Mouse (Mus musculus): ENCODE data around the gene Brat1.

DNA sequence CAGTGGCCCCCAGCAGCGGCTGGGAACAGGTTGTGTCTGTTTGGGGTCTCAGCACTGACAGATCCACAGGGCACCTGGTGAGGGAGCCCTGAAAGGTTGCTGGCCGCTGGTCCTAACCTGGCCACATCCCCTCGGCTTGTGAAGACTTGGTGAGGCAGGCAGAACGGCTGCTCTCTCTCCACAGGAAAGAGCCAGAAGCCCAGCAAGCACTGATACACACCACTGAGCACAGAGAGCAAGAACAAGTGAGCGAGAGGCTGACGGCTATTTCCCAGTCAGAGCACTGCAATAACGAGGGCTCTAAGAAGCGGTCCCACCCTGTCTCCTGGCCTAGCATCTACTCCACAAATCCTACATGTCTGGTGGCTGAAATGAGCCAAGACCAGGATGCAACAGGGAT is 54.1 kb downstream of the Brat1 start:
- TF ChIP-seq CTCF (IDR thresholded peaks at IDR 0.05; ENCODE audit: insufficient read depth, low read depth, low read length) (no peak), POLR2A (IDR thresholded peaks at IDR 0.05; ENCODE audit: insufficient read depth, low read depth, low read length) (no peak)

Data from olfactory bulb, adult 2 months (tissue).